Mouse (Mus musculus): ENCODE results near the gene Tlcd1. TPM values are rescaled to one million over a fixed set of nuclear protein-coding genes. Genes with fewer than 3 reads are reported as not detected.

The Tlcd1 gene
- total and polyA plus RNA-seq, 3 experiments, result 23.3 to 28.3 TPM; not detected in 1

GRCm38 (mm10) chr11:78176905-78177331 is 407 bp downstream of the Tlcd1 start:
- peak overlapping the region; percentile 92 for H3K9ac ChIP-seq (ENCODE audit: control insufficient read depth, low read depth, low read length, poor library complexity, severe bottlenecking)
- H3K4me3 ChIP-seq (ENCODE audit: control insufficient read depth in 1 of 2, insufficient read depth in 1 of 2, low read depth in 2 of 2, low read length in 2 of 2), result peak overlapping the region; percentile 60 to 67
- no peaks in the 10 kb centered on the region for H3K27me3 ChIP-seq (ENCODE audit: control insufficient read depth in 1 of 2, insufficient read depth in 2 of 2, low read length in 2 of 2)
- peak; percentile 76 for DNase-seq (ENCODE audit: low read depth, low spot score)
- H3K4me1 ChIP-seq (ENCODE audit: control insufficient read depth in 1 of 2, insufficient read depth in 2 of 2, low read length in 2 of 2), result peaks cover 4 to 19% of the 10 kb centered on the region in 2 experiments; a peak in 2 of 4 replicates
- no peaks in the 10 kb centered on the region for H3K9me3 ChIP-seq (replicated peaks; ENCODE audit: insufficient read depth, low read length)
- 0 out of 2 replicates have a peak, but pooled peaks have one; percentile 1 for TF ChIP-seq SMC3 (IDR thresholded peaks at IDR 0.05; ENCODE audit: low read depth, low read length)
- peak; percentile 54 for TF ChIP-seq SIN3A (IDR thresholded peaks at IDR 0.05; ENCODE audit: low read length)
- TF ChIP-seq TCF12 (IDR thresholded peaks at IDR 0.05; ENCODE audit: low read depth, low read length), result 0 out of 2 replicates have a peak, but pooled peaks have one; percentile 3
- no peak for TF ChIP-seq MYC (IDR thresholded peaks at IDR 0.05; ENCODE audit: low read depth, low read length)
- peak overlapping the region; percentile 83 for H3K27ac ChIP-seq (ENCODE audit: control insufficient read depth, low read depth, low read length)
- peaks cover 5 to 29% of the 10 kb centered on the region in 2 experiments for H3K36me3 ChIP-seq (ENCODE audit: control insufficient read depth in 1 of 2, insufficient read depth in 2 of 2, low read length in 2 of 2)
- H3K79me2 ChIP-seq (ENCODE audit: control insufficient read depth, insufficient read depth, low read length, poor library complexity), result peaks cover 16% of the 10 kb centered on the region

- Histone ChIP-seq H3K9me3 (replicated peaks; ENCODE audit: insufficient read depth, low read length) (no peaks in the 10 kb centered on the region), H3K4me3 (ENCODE audit: control insufficient read depth in 1 of 2, insufficient read depth in 1 of 2, low read depth in 2 of 2, low read length in 2 of 2) (peak overlapping the region; percentile 60 to 67), H3K79me2 (ENCODE audit: control insufficient read depth, insufficient read depth, low read length, poor library complexity) (peaks cover 22% of the 10 kb centered on the region), H3K4me1 (ENCODE audit: control insufficient read depth in 1 of 2, insufficient read depth in 2 of 2, low read length in 2 of 2) (peaks cover 4 to 19% of the 10 kb centered on the region in 2 experiments; a peak in 2 of 4 replicates), H3K27me3 (ENCODE audit: control insufficient read depth in 1 of 2, insufficient read depth in 2 of 2, low read length in 2 of 2) (no peaks in the 10 kb centered on the region), H3K27ac (ENCODE audit: control insufficient read depth, low read depth, low read length) (peak overlapping the region; percentile 83), H3K9ac (ENCODE audit: control insufficient read depth, low read depth, low read length, poor library complexity, severe bottlenecking) (peak overlapping the region; percentile 92), H3K36me3 (ENCODE audit: control insufficient read depth in 1 of 2, insufficient read depth in 2 of 2, low read length in 2 of 2) (peaks cover 10 to 32% of the 10 kb centered on the region in 2 experiments)
- peak; percentile 82 for DNase-seq (ENCODE audit: low read depth, low spot score)
- TF ChIP-seq HCFC1 (IDR thresholded peaks at IDR 0.05; ENCODE audit: low read depth, low read length) (no peak; the same call in 1 of the 2 replicates), ETS1 (IDR thresholded peaks at IDR 0.05; ENCODE audit: low read depth, low read length) (no peak), TAL1 (IDR thresholded peaks at IDR 0.05; ENCODE audit: low read length) (no peak), TCF12 (IDR thresholded peaks at IDR 0.05; ENCODE audit: low read depth, low read length) (no peak), CTCF (IDR thresholded peaks at IDR 0.05 in 2 of 3, conservative IDR thresholded peaks at IDR 0.05 in 1 of 3; ENCODE audit: control insufficient read depth in 1 of 3, insufficient read depth in 1 of 3, low read depth in 2 of 3, low read length in 3 of 3, poor library complexity in 1 of 3, severe bottlenecking in 1 of 3) (no peak), CHD1 (IDR thresholded peaks at IDR 0.05; ENCODE audit: low read depth, low read length) (no peak), KAT2A (conservative IDR thresholded peaks at IDR 0.05; ENCODE audit: low read depth, low read length) (no peak), MAX (IDR thresholded peaks at IDR 0.05; ENCODE audit: low read length) (peak; percentile 68; the same call in 1 of the 2 replicates), MXI1 (IDR thresholded peaks at IDR 0.05; ENCODE audit: low read depth, low read length) (peak; percentile 35; the same call in 1 of the 2 replicates), ZNF384 (IDR thresholded peaks at IDR 0.05; ENCODE audit: low read depth, low read length) (0 out of 2 replicates have a peak, but pooled peaks have one; percentile 13), E2F4 (IDR thresholded peaks at IDR 0.05; ENCODE audit: borderline replicate concordance, low read depth, low read length) (no peak), EP300 (IDR thresholded peaks at IDR 0.05; ENCODE audit: low read depth in 1 of 2, low read length in 2 of 2) (no peak; a peak in 1 of 4 replicates)
Observed at GRCm38 (mm10) chr11:78177437-78177836, 926 bp downstream of the Tlcd1 start.

Data from MEL (cell line).